Mouse (Mus musculus) ovary, postnatal 10 days (tissue): ENCODE data around the gene Tas2r123.

Experiments
- DNase-seq: peaks from one replicate; pipeline ENCODE4 v3.0.0; 2022; ENCODE audit warnings: low spot score

The Tas2r123 gene

DNA sequence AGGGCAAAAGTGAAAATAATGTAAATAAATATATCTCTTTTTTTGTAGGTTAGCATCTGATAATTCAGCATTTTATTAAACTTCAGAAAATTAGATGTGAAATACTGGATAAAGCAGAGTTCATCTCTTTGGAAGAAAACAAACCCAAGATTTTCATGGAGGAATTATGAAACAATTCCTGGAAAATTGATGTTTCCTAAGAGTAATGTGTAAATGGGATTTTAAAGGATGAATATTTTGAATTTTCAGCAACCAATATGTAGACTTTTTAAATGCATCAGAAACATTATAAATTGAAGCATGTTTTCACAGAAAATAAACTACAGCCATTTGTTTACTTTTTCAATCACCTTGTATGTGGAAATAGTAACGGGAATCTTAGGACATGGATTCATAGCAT is at the start of gene Tas2r123:
TSS of gene Tas2r123 (plus strand) at position 301 of the 400 bp plus-strand sequence.
- no peak for DNase-seq

DNA sequence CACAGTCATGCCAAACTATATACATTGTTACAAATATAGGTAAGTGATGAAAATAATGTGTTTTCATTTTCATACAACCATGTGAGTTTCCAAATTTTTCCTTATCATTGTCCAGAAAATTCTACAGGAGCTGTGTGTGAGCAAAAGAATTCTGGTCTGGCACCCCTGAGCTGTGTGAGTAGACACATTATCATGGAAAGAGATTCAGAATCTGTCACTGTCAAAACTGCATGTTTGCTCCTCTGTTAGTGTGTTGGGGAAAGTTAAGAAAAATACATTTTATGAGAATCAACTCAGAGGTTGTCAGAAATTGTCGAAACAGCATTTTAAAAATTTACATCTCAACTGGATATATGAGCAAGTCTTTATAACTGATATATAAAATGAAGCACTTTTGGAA is 44.4 kb upstream of the Tas2r123 start, which contains the start of gene Tas2r117:
TSS of gene Tas2r117 (plus strand) at position 301 of the 400 bp plus-strand sequence.
- no peak for DNase-seq

DNA sequence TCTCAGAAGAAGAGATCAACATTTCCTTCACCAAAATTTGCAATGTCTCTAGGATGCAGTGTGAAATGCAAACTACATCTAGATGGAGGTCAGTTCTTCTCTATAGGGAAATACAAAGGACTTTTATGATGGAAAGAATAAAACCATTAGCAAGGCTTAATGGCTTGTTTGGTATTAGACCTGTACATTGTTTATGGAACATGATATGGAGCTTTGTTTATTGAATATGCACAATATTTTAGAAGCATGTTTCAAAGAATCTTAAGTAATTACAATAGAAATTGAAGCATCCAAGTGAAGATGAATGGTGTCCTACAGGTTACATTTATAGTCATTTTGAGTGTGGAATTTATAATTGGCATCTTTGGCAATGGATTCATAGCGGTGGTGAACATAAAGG is 8.2 kb downstream of the Tas2r123 start, which contains the start of gene Tas2r116:
TSS of gene Tas2r116 (plus strand) at position 301 of the 400 bp plus-strand sequence.
- no peak for DNase-seq

DNA sequence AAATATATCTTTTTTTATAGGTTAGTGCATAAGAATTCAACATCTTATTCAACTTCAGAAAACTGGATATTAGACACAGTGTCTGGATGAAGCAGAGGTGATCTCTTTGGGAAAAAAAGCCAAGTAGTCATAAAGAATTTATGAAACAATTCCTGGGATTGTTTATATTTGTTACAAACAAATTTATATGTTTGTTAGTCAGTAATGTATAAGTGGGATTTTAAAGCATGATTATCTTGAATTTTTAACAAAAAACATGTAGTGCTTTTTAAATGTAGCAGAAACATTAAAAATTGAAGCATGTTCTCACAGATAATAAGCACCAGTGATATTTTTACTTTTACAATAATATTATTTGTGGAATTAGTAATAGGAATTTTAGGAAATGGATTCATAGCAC is 20.8 kb downstream of the Tas2r123 start, which contains the start of gene Tas2r110:
TSS of gene Tas2r110 (plus strand) at position 301 of the 400 bp plus-strand sequence.
- no peak for DNase-seq

DNA sequence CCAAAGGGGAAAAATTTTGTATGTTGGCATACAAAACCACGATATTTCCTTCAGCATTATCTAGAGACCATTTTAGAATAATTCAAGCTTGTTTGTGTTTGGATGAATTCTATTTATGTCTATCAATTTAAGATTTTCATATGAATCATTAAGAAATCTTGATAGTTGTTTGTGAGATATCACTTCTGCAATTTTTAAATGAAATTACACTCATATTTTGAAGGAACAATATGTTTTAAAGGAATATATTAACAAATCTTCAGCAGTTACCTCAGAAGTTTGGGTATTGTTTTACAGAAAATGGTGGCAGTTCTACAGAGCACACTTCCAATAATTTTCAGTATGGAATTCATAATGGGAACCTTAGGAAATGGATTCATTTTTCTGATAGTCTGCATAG is 45.8 kb downstream of the Tas2r123 start, which contains the start of gene Tas2r113:
TSS of gene Tas2r113 (plus strand) at position 301 of the 400 bp plus-strand sequence.
- no peak for DNase-seq
